Mouse (Mus musculus) hindbrain, embryonic 14.5 days (tissue): ENCODE measurements around the gene Btaf1. TPM values are rescaled to one million over a fixed set of nuclear protein-coding genes. Genes with fewer than 3 reads are reported as not detected.

Experiments
- ATAC-seq: fragments of 200-750 bp; cut with Nextera tagmentation; 2 replicates; pipeline ENCODE4 v1.8.0; 2017; ENCODE audit warnings: moderate number of reproducible peaks, mild to moderate bottlenecking, moderate TSS enrichment, moderate library complexity; ENCODE audit not compliant: low FRiP score
- DNase-seq: peaks from one replicate; pipeline ENCODE4 v3.0.0-alpha.2; 2015; ENCODE audit warnings: low spot score
- H3K27ac ChIP-seq: fragments of 300-500 bp; sonication (generic); 2 replicates; pipeline ENCODE4 v1.5.1; 2014; ENCODE audit warnings: mild to moderate bottlenecking, moderate library complexity
- H3K27me3 ChIP-seq: fragments of 300-500 bp; sonication (generic); 2 replicates; pipeline ENCODE4 v1.6.1; 2014; ENCODE audit warnings: mild to moderate bottlenecking, low read length, mixed read lengths; ENCODE audit not compliant: control insufficient read depth, insufficient read depth
- H3K36me3 ChIP-seq: fragments of 300-500 bp; sonication (generic); replicated peaks from 2 replicates; pipeline ENCODE4 v1.6.1; 2014; ENCODE audit not compliant: control insufficient read depth, insufficient read depth
- H3K4me1 ChIP-seq: fragments of 300-500 bp; sonication (generic); replicated peaks from 2 replicates; pipeline ENCODE4 v1.6.1; 2014; ENCODE audit warnings: antibody characterized with exemption, low read length, mixed read lengths; ENCODE audit not compliant: control insufficient read depth, insufficient read depth
- H3K4me2 ChIP-seq: fragments of 300-500 bp; sonication (generic); replicated peaks from 2 replicates; pipeline ENCODE4 v1.6.1; 2014; ENCODE audit warnings: mild to moderate bottlenecking, moderate library complexity
- H3K4me3 ChIP-seq: fragments of 300-500 bp; sonication (generic); replicated peaks from 2 replicates; pipeline ENCODE4 v1.5.1; 2014; ENCODE audit warnings: mild to moderate bottlenecking, low read length
- H3K9ac ChIP-seq: fragments of 300-500 bp; sonication (generic); 2 replicates; pipeline ENCODE4 v1.6.1; 2014
- H3K9me3 ChIP-seq: fragments of 300-500 bp; sonication (generic); 2 replicates; pipeline ENCODE4 v1.6.1; 2016; ENCODE audit warnings: low read length; ENCODE audit not compliant: control insufficient read depth
- WGBS: fragments of 180-500 bp; shearing (Covaris S2); extraction: QIAGEN DNeasy Blood & Tissue Kit; methylation state at CpG from one replicate; pipeline ENCODE4 v1.1.7; 2014; 5-methylcytosine and 5-hydroxymethylcytosine counted together
- polyA plus RNA-seq: library from polyadenylated mRNA; unstranded; fragments of >200 nt; fragmentation: Nextera tagmentation; extraction: Ambion mirVana; gene quantifications from 2 replicates; pipeline ENCODE4 v1.2.1, GENCODE M21; 2014

The Btaf1 gene
- polyA plus RNA-seq, 1 experiment from 2014 or later: 13.5 TPM

DNA sequence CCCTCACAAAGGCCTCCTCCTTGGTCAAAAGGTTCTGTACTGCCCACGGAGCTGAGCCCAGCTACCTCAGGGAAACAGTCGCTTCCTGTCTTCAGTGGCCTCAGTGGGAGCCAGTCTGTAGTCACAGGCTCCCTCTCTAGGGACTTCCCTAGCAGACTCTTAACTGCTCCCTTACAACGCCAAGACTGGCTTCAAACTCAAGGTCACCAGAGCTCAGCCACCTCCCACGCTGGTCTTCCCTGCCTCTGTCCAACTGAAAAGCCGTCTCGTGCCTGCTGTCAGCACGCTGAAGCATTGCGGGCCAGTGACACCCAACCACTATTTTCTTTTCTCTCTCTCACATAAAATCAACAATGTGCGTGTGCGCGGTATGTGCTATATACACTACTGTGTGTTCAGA lies 100.5 kb downstream of the Btaf1 start:
- no peaks in the 10 kb centered on the region for H3K4me1 ChIP-seq
- no peak overlapping the region for H3K9ac ChIP-seq
- ATAC-seq: no peak
- H3K36me3 ChIP-seq: peaks cover 9% of the 10 kb centered on the region
- no peak overlapping the region for H3K4me2 ChIP-seq
- DNase-seq: no peak
- no peak overlapping the region for H3K27ac ChIP-seq
- no peaks in the 10 kb centered on the region for H3K9me3 ChIP-seq
- WGBS: 83% methylated on average over 11 of the region's 11 CpGs
- no peaks in the 10 kb centered on the region for H3K27me3 ChIP-seq
- H3K4me3 ChIP-seq: no peak overlapping the region

- no peak overlapping the region for H3K27ac ChIP-seq
- H3K36me3 ChIP-seq: peaks cover 2% of the 10 kb centered on the region
- no peaks in the 10 kb centered on the region for H3K4me1 ChIP-seq
- 71% methylated on average over 6 of the region's 6 CpGs for WGBS
- H3K27me3 ChIP-seq: no peaks in the 10 kb centered on the region
- DNase-seq: no peak
- no peak overlapping the region for H3K4me2 ChIP-seq
- no peak for ATAC-seq
- no peak overlapping the region for H3K9ac ChIP-seq
- H3K9me3 ChIP-seq: no peaks in the 10 kb centered on the region
- no peak overlapping the region for H3K4me3 ChIP-seq
These were observed 103.9 kb downstream of the Btaf1 start for GRCm38 (mm10) chr19:37029771-37030170.

DNA sequence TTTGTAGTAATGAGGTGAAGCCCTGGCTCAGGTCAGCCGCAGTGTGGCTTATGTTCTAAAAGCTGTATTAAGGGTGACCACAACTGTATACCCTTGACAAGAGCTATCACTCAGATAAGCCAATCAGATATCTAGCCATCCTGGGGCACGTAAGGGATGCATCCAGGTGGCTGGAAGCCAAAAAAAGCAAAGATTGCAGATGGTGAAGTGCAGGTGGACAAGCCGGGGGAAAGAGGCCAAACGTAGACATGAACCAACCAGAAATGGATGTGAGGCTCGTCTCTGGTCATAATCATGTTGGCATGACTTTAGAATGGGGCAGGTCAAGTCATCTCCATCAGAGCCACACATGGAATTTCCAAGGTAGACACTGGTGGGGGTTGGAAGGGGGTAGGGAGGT lies 105.6 kb downstream of the Btaf1 start:
- Histone ChIP-seq H3K9ac (no peak overlapping the region), H3K27me3 (no peaks in the 10 kb centered on the region), H3K9me3 (no peaks in the 10 kb centered on the region), H3K4me2 (no peak overlapping the region), H3K36me3 (no peaks in the 10 kb centered on the region), H3K4me3 (no peak overlapping the region), H3K27ac (no peak overlapping the region), H3K4me1 (no peaks in the 10 kb centered on the region)
- WGBS: 89% methylated on average over 5 of the region's 5 CpGs
- DNase-seq (no peak), ATAC-seq (no peak)

GRCm38 (mm10) chr19:37032364-37032763 lies 106.5 kb downstream of the Btaf1 start:
- Histone ChIP-seq H3K27ac (no peak overlapping the region), H3K9ac (no peak overlapping the region), H3K4me3 (no peak overlapping the region), H3K9me3 (no peaks in the 10 kb centered on the region), H3K27me3 (no peaks in the 10 kb centered on the region), H3K4me1 (no peaks in the 10 kb centered on the region), H3K4me2 (no peak overlapping the region), H3K36me3 (no peaks in the 10 kb centered on the region)
- DNase-seq: no peak
- WGBS: 89% methylated on average over 2 of the region's 2 CpGs
- ATAC-seq: no peak

GRCm38 (mm10) chr19:37040906-37041305 lies 115.0 kb downstream of the Btaf1 start:
- Histone ChIP-seq H3K27ac (no peak overlapping the region), H3K36me3 (peaks cover 20% of the 10 kb centered on the region), H3K4me2 (no peak overlapping the region), H3K9ac (no peak overlapping the region), H3K9me3 (no peaks in the 10 kb centered on the region), H3K27me3 (no peaks in the 10 kb centered on the region), H3K4me3 (no peak overlapping the region), H3K4me1 (no peaks in the 10 kb centered on the region; the same call in 1 of the 2 replicates)
- DNase-seq (no peak), ATAC-seq (no peak)

DNA sequence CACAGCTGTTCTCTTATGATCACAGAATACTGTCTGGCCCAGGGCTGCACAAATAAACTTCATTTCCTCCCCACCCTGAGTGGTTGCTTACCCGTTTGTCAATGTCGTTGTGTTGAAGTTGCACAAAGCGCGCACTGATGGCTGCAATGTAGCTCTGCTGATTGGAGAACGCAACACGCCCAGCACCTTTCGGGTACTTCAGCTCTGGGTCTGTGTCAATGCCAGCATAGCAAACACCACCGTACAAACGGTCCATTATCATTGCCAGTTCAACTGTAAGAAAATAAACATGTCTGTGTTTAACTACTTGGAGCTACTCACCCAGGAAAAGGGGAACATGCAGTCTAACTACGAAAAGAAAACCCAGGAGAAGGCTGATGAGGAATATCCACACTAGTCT lies 118.6 kb downstream of the Btaf1 start:
- DNase-seq (no peak), ATAC-seq (no peak)
- Histone ChIP-seq H3K4me1 (no peaks in the 10 kb centered on the region; the same call in 1 of the 2 replicates), H3K27ac (no peak overlapping the region), H3K9me3 (no peaks in the 10 kb centered on the region), H3K4me3 (no peak overlapping the region), H3K4me2 (no peak overlapping the region), H3K9ac (no peak overlapping the region), H3K36me3 (peaks cover 19% of the 10 kb centered on the region), H3K27me3 (no peaks in the 10 kb centered on the region)
- WGBS: 81% methylated on average over 10 of the region's 10 CpGs

DNA sequence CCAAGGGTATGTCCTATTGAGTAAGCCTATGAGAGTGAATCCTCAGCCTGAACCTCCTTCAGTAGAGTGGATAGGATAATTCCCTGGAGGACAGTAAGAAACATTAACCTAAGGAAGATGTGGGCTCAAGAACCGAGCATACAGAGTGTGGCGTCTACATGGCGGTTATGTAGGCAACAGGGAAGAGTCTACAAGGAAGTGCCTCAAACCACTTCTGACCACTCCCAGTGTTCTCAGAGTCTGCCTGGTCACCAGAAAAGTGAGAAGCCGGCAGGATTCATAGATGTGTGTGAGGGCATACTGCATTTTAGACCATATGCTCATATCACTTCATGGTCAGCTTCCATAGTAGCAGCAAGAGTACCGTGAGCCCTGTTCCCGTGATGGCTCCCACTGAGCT lies 122.6 kb downstream of the Btaf1 start:
- DNase-seq (no peak), ATAC-seq (no peak)
- Histone ChIP-seq H3K4me2 (no peak overlapping the region), H3K27me3 (no peaks in the 10 kb centered on the region), H3K4me1 (no peaks in the 10 kb centered on the region), H3K27ac (no peak overlapping the region), H3K9ac (no peak overlapping the region), H3K36me3 (peaks cover 12% of the 10 kb centered on the region), H3K4me3 (no peak overlapping the region), H3K9me3 (no peaks in the 10 kb centered on the region)
- WGBS: 87% methylated on average over 6 of the region's 6 CpGs

GRCm38 (mm10) chr19:37050643-37051345 lies 124.9 kb downstream of the Btaf1 start:
- H3K4me3 ChIP-seq: no peak overlapping the region
- H3K4me2 ChIP-seq: no peak overlapping the region
- H3K36me3 ChIP-seq: peaks cover 16% of the 10 kb centered on the region; the same call in 1 of the 2 replicates
- no peak overlapping the region for H3K27ac ChIP-seq
- H3K27me3 ChIP-seq: no peaks in the 10 kb centered on the region
- no peaks in the 10 kb centered on the region for H3K9me3 ChIP-seq
- no peak overlapping the region for H3K9ac ChIP-seq
- 75% methylated on average over 4 of the region's 4 CpGs for WGBS
- DNase-seq (peak; percentile 76), ATAC-seq (no peak; the same call in 1 of the 2 replicates)
- H3K4me1 ChIP-seq: no peaks in the 10 kb centered on the region

- Histone ChIP-seq H3K4me2 (no peak overlapping the region), H3K9ac (no peak overlapping the region), H3K4me3 (no peak overlapping the region), H3K9me3 (no peaks in the 10 kb centered on the region), H3K27ac (no peak overlapping the region), H3K4me1 (no peaks in the 10 kb centered on the region), H3K27me3 (no peaks in the 10 kb centered on the region), H3K36me3 (peaks cover 13% of the 10 kb centered on the region; the same call in 1 of the 2 replicates)
- no peak for ATAC-seq
- no peak for DNase-seq
- WGBS: 84% methylated on average over 4 of the region's 4 CpGs
These were observed 130.2 kb downstream of the Btaf1 start for GRCm38 (mm10) chr19:37055976-37056556.
